Mouse (Mus musculus): Measurements from ENCODE around the gene 3100002H09Rik. TPM values are rescaled to one million over a fixed set of nuclear protein-coding genes. Genes with fewer than 3 reads are reported as not detected.

3100002H09Rik gene
- total and polyA plus RNA-seq, 3 experiments = not detected

GRCm38 (mm10) chr4:124631456-124631855 is 20.9 kb upstream of the 3100002H09Rik start:
- no peaks in the 10 kb centered on the region for H3K36me3 ChIP-seq (ENCODE audit: control insufficient read depth in 1 of 2, insufficient read depth in 2 of 2, low read length in 2 of 2)
- no peaks in the 10 kb centered on the region for H3K4me1 ChIP-seq (ENCODE audit: control insufficient read depth in 1 of 2, insufficient read depth in 2 of 2, low read length in 2 of 2)
- H3K79me2 ChIP-seq (ENCODE audit: control insufficient read depth, insufficient read depth, low read length, poor library complexity) = no peaks in the 10 kb centered on the region
- no peak for DNase-seq (ENCODE audit: low read depth, low spot score)
- no peak overlapping the region for H3K4me3 ChIP-seq (ENCODE audit: control insufficient read depth in 1 of 2, insufficient read depth in 1 of 2, low read depth in 2 of 2, low read length in 2 of 2)
- H3K27ac ChIP-seq (ENCODE audit: control insufficient read depth, low read depth, low read length) = no peak overlapping the region
- H3K9ac ChIP-seq (ENCODE audit: control insufficient read depth, low read depth, low read length, poor library complexity, severe bottlenecking) = no peak overlapping the region
- no peak for TF ChIP-seq POLR2AphosphoS5 (IDR thresholded peaks at IDR 0.05; ENCODE audit: borderline replicate concordance, low read depth, low read length)
- no peak for TF ChIP-seq ZC3H11A (IDR thresholded peaks at IDR 0.05; ENCODE audit: low read depth, low read length)
- no peak for TF ChIP-seq SIN3A (IDR thresholded peaks at IDR 0.05; ENCODE audit: low read length)
- no peak for TF ChIP-seq MYC (IDR thresholded peaks at IDR 0.05; ENCODE audit: low read depth, low read length)
- no peak for TF ChIP-seq HCFC1 (IDR thresholded peaks at IDR 0.05; ENCODE audit: low read depth, low read length)
- TF ChIP-seq MYB (IDR thresholded peaks at IDR 0.05; ENCODE audit: low read depth, low read length) = no peak
- no peak for TF ChIP-seq MXI1 (IDR thresholded peaks at IDR 0.05; ENCODE audit: low read depth, low read length)
- no peak for TF ChIP-seq MAX (IDR thresholded peaks at IDR 0.05; ENCODE audit: low read length)
- no peak for TF ChIP-seq POLR2A (IDR thresholded peaks at IDR 0.05; ENCODE audit: control insufficient read depth in 1 of 2, insufficient read depth in 1 of 2, low read depth in 1 of 2, low read length in 2 of 2, poor library complexity in 1 of 2)
- no peak for TF ChIP-seq EP300 (IDR thresholded peaks at IDR 0.05; ENCODE audit: low read depth in 1 of 2, low read length in 2 of 2)
- TF ChIP-seq RAD21 (IDR thresholded peaks at IDR 0.05; ENCODE audit: low read depth, low read length) = no peak
- TF ChIP-seq ZNF384 (IDR thresholded peaks at IDR 0.05; ENCODE audit: low read depth, low read length) = no peak
- no peak for TF ChIP-seq JUND (IDR thresholded peaks at IDR 0.05; ENCODE audit: low read depth, low read length)
- no peak for TF ChIP-seq USF2 (IDR thresholded peaks at IDR 0.05; ENCODE audit: borderline replicate concordance in 1 of 2, insufficient read depth in 1 of 2, low read depth in 1 of 2, low read length in 2 of 2)
- H3K27me3 ChIP-seq (ENCODE audit: control insufficient read depth in 1 of 2, insufficient read depth in 2 of 2, low read length in 2 of 2) = no peaks in the 10 kb centered on the region
- H3K9me3 ChIP-seq (replicated peaks; ENCODE audit: insufficient read depth, low read length) = no peaks in the 10 kb centered on the region

GRCm38 (mm10) chr4:124626836-124627235 is 16.2 kb upstream of the 3100002H09Rik start:
- Histone ChIP-seq H3K79me2 (ENCODE audit: control insufficient read depth, insufficient read depth, low read length, poor library complexity) (no peaks in the 10 kb centered on the region), H3K27ac (ENCODE audit: control insufficient read depth, low read depth, low read length) (no peak overlapping the region), H3K9ac (ENCODE audit: control insufficient read depth, low read depth, low read length, poor library complexity, severe bottlenecking) (no peak overlapping the region), H3K4me3 (ENCODE audit: control insufficient read depth in 1 of 2, insufficient read depth in 1 of 2, low read depth in 2 of 2, low read length in 2 of 2) (no peak overlapping the region), H3K27me3 (ENCODE audit: control insufficient read depth in 1 of 2, insufficient read depth in 2 of 2, low read length in 2 of 2) (no peaks in the 10 kb centered on the region), H3K4me1 (ENCODE audit: control insufficient read depth in 1 of 2, insufficient read depth in 2 of 2, low read length in 2 of 2) (no peaks in the 10 kb centered on the region), H3K9me3 (replicated peaks; ENCODE audit: insufficient read depth, low read length) (no peaks in the 10 kb centered on the region), H3K36me3 (ENCODE audit: control insufficient read depth in 1 of 2, insufficient read depth in 2 of 2, low read length in 2 of 2) (no peaks in the 10 kb centered on the region)
- TF ChIP-seq MYB (IDR thresholded peaks at IDR 0.05; ENCODE audit: low read depth, low read length) (no peak), RAD21 (IDR thresholded peaks at IDR 0.05; ENCODE audit: low read depth, low read length) (no peak), ETS1 (IDR thresholded peaks at IDR 0.05; ENCODE audit: low read depth, low read length) (no peak), SMC3 (IDR thresholded peaks at IDR 0.05; ENCODE audit: low read depth, low read length) (no peak), CHD2 (IDR thresholded peaks at IDR 0.05; ENCODE audit: low read length) (no peak), MAFK (IDR thresholded peaks at IDR 0.05; ENCODE audit: borderline replicate concordance, low read depth, low read length) (no peak), POLR2AphosphoS5 (IDR thresholded peaks at IDR 0.05; ENCODE audit: borderline replicate concordance, low read depth, low read length) (no peak), NELFE (IDR thresholded peaks at IDR 0.05; ENCODE audit: low read depth, low read length) (no peak), ELF1 (IDR thresholded peaks at IDR 0.05; ENCODE audit: low read depth, low read length) (no peak), BHLHE40 (IDR thresholded peaks at IDR 0.05; ENCODE audit: borderline replicate concordance, low read depth, low read length) (no peak), HCFC1 (IDR thresholded peaks at IDR 0.05; ENCODE audit: low read depth, low read length) (no peak), GATA1 (IDR thresholded peaks at IDR 0.05; ENCODE audit: low read depth, low read length) (no peak), NRF1 (IDR thresholded peaks at IDR 0.05; ENCODE audit: insufficient read depth, low read depth, low read length, poor library complexity, severe bottlenecking) (no peak), USF1 (IDR thresholded peaks at IDR 0.05; ENCODE audit: low read depth, low read length) (no peak), ZC3H11A (IDR thresholded peaks at IDR 0.05; ENCODE audit: low read depth, low read length) (no peak)
- no peak for DNase-seq (ENCODE audit: low read depth, low spot score)

All from MEL (cell line).